Mouse (Mus musculus) forebrain, embryonic 14.5 days (tissue): ENCODE data around the gene Doc2a. TPM values are rescaled to one million over a fixed set of nuclear protein-coding genes. Genes with fewer than 3 reads are reported as not detected.
A peak's percentile ranks its signal among the peaks of the same experiment; 100 is the strongest.

ENCODE experiments used
- ATAC-seq: fragments of 200-750 bp; cut with Nextera tagmentation; 2 replicates; pipeline ENCODE4 v1.8.0; 2017; ENCODE audit warnings: mild to moderate bottlenecking, moderate library complexity
- DNase-seq: peaks from one replicate; pipeline ENCODE4 v3.0.0-alpha.2; 2015; ENCODE audit warnings: low spot score
- H3K27ac ChIP-seq: fragments of 300-500 bp; sonication (generic); 2 replicates; pipeline ENCODE4 v1.5.1; 2014; ENCODE audit warnings: low read depth, mild to moderate bottlenecking, control low read depth, low read length, moderate library complexity
- H3K27me3 ChIP-seq: fragments of 300-500 bp; sonication (generic); replicated peaks from 2 replicates; pipeline ENCODE4 v1.6.1; 2014; ENCODE audit warnings: low read length, control low read depth, mixed read lengths; ENCODE audit not compliant: control insufficient read depth, insufficient read depth
- H3K36me3 ChIP-seq: fragments of 300-500 bp; sonication (generic); 2 replicates; pipeline ENCODE4 v1.6.1; 2014; ENCODE audit warnings: low read length, control low read depth; ENCODE audit not compliant: control insufficient read depth, insufficient read depth
- H3K4me1 ChIP-seq: fragments of 300-500 bp; sonication (generic); 2 replicates; pipeline ENCODE4 v1.6.1; 2014; ENCODE audit warnings: antibody characterized with exemption, low read length, control low read depth; ENCODE audit not compliant: control insufficient read depth, insufficient read depth
- H3K4me2 ChIP-seq: fragments of 300-500 bp; sonication (generic); 2 replicates; pipeline ENCODE4 v1.6.1; 2014; ENCODE audit warnings: mild to moderate bottlenecking, control low read depth, low read length
- H3K4me3 ChIP-seq: fragments of 300-500 bp; sonication (generic); 2 replicates; pipeline ENCODE4 v1.5.1; 2014; ENCODE audit warnings: low read depth, low read length, control low read depth
- H3K9ac ChIP-seq: fragments of 300-500 bp; sonication (generic); 2 replicates; pipeline ENCODE4 v1.6.1; 2014; ENCODE audit warnings: mild to moderate bottlenecking, low read length, control low read depth, moderate library complexity
- H3K9me3 ChIP-seq: fragments of 300-500 bp; sonication (generic); replicated peaks from 2 replicates; pipeline ENCODE4 v1.6.1; 2016; ENCODE audit warnings: low read length, control low read depth, mixed read lengths; ENCODE audit not compliant: control insufficient read depth
- WGBS: fragments of 180-500 bp; shearing (Covaris S2); extraction: QIAGEN DNeasy Blood & Tissue Kit; methylation state at CpG from one replicate; pipeline ENCODE4 v1.1.7; 2014; 5-methylcytosine and 5-hydroxymethylcytosine counted together
- polyA plus RNA-seq: library from polyadenylated mRNA; unstranded; fragments of >200 nt; fragmentation: Nextera tagmentation; extraction: Ambion mirVana; gene quantifications from 2 replicates; pipeline ENCODE4 v1.2.1, GENCODE M21; 2014

Doc2a gene
- polyA plus RNA-seq, 1 experiment from 2014 or later = 4.9 TPM

GRCm38 (mm10) chr7:126856741-126857420, 9.7 kb downstream of the Doc2a start:
- H3K36me3 ChIP-seq = peaks cover 75% of the 10 kb centered on the region
- H3K27me3 ChIP-seq = no peaks in the 10 kb centered on the region
- 75% methylated on average over 9 of the region's 9 CpGs for WGBS
- no peak overlapping the region for H3K4me2 ChIP-seq
- H3K9ac ChIP-seq = no peak overlapping the region
- H3K27ac ChIP-seq = no peak overlapping the region
- no peak overlapping the region for H3K4me3 ChIP-seq
- peaks cover 4% of the 10 kb centered on the region; the same call in 1 of the 2 replicates for H3K4me1 ChIP-seq
- no peaks in the 10 kb centered on the region for H3K9me3 ChIP-seq
- DNase-seq (no peak), ATAC-seq (no peak)

GRCm38 (mm10) chr7:126860987-126861386, 13.8 kb downstream of the Doc2a start:
- H3K4me2 ChIP-seq = peak overlapping the region; percentile 82
- peak overlapping the region; percentile 59 for H3K4me3 ChIP-seq
- no peaks in the 10 kb centered on the region for H3K27me3 ChIP-seq
- H3K4me1 ChIP-seq = peaks cover 15% of the 10 kb centered on the region
- 74% methylated on average over 5 of the region's 5 CpGs for WGBS
- peak overlapping the region; percentile 72 for H3K9ac ChIP-seq
- no peak for ATAC-seq
- peaks cover 57% of the 10 kb centered on the region for H3K36me3 ChIP-seq
- H3K9me3 ChIP-seq = no peaks in the 10 kb centered on the region
- no peak for DNase-seq
- no peak overlapping the region for H3K27ac ChIP-seq

DNA sequence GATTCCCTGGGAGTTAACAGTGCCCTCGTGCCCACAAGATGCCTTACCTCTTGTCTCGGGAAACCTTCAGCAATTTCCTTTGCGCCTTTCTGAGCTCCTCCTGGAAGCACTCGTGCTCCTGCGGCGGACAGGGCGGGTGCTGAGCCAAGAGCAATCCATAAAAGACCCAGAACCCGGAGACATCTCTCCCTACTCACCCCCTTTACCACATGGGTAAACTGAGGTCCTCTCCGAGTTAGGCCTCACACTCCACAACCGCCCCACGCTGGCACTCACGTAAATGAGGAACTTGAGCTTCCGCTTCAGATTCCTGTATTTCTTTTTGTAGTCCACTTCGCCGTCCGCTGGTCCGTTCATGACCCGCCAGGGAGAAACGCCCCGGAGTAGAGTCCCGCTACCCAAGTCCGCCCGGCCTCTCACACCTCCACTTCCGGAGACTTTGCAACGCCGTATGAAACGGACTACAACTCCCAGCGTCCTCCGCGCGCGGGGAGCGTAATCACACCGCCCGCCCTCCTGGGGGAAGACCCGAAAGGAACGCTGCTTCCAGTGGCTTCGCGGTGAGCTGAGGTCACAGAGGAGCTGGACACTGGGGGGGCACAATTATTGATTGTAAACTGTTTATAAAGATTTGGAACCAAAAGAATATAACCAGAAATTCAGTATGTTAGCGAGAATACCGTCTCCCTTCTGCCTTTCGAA, 14.4 kb downstream of the Doc2a start, which contains the start of gene Hirip3:
Gene Hirip3, plus strand, starts transcription at position 544 of the 702 bp plus-strand sequence.
- WGBS = 3% methylated on average over 42 of the region's 42 CpGs

GRCm38 (mm10) chr7:126862147-126862784, 15.1 kb downstream of the Doc2a start, which contains the start of gene Ino80e:
Gene Ino80e, minus strand, starts transcription at chr7:126862377.
- Histone ChIP-seq H3K27me3 (no peaks in the 10 kb centered on the region), H3K9me3 (no peaks in the 10 kb centered on the region), H3K4me1 (peaks cover 15% of the 10 kb centered on the region), H3K27ac (peak within 1 kb of the TSS; percentile 74), H3K9ac (peak within 1 kb of the TSS; percentile 72), H3K36me3 (peaks cover 57% of the 10 kb centered on the region), H3K4me3 (peak within 1 kb of the TSS; percentile 59), H3K4me2 (peak within 1 kb of the TSS; percentile 82)
- DNase-seq (peak; percentile 99), ATAC-seq (peak; percentile 76)
- under 1% methylated on average over 41 of the region's 41 CpGs for WGBS

More for the DNA sequence above, 14.4 kb downstream of the Doc2a start, which contains the start of gene Hirip3:
- peak within 1 kb of the TSS; percentile 82 for H3K4me2 ChIP-seq
- H3K4me3 ChIP-seq = peak within 1 kb of the TSS; percentile 59
- H3K36me3 ChIP-seq = peaks cover 57% of the 10 kb centered on the region
- peak within 1 kb of the TSS; percentile 74 for H3K27ac ChIP-seq
- no peaks in the 10 kb centered on the region for H3K9me3 ChIP-seq
- H3K9ac ChIP-seq = peak within 1 kb of the TSS; percentile 72
- H3K4me1 ChIP-seq = peaks cover 15% of the 10 kb centered on the region
- DNase-seq = peak; percentile 97
- ATAC-seq = peak; percentile 94
- no peaks in the 10 kb centered on the region for H3K27me3 ChIP-seq

GRCm38 (mm10) chr7:126863791-126864190, 16.6 kb downstream of the Doc2a start:
- no peak for ATAC-seq
- no peak overlapping the region for H3K27ac ChIP-seq
- H3K9ac ChIP-seq = peak overlapping the region; percentile 72

GRCm38 (mm10) chr7:126867534-126867933, 20.3 kb downstream of the Doc2a start:
- H3K27ac ChIP-seq = no peak overlapping the region

More at GRCm38 (mm10) chr7:126863791-126864190, 16.6 kb downstream of the Doc2a start:
- H3K9me3 ChIP-seq = no peaks in the 10 kb centered on the region
- H3K27me3 ChIP-seq = no peaks in the 10 kb centered on the region
- 78% methylated on average over 6 of the region's 6 CpGs for WGBS
- DNase-seq = no peak
- peaks cover 15% of the 10 kb centered on the region for H3K4me1 ChIP-seq
- H3K4me3 ChIP-seq = peak overlapping the region; percentile 59
- H3K36me3 ChIP-seq = peaks cover 60% of the 10 kb centered on the region
- H3K4me2 ChIP-seq = peak overlapping the region; percentile 82

DNA sequence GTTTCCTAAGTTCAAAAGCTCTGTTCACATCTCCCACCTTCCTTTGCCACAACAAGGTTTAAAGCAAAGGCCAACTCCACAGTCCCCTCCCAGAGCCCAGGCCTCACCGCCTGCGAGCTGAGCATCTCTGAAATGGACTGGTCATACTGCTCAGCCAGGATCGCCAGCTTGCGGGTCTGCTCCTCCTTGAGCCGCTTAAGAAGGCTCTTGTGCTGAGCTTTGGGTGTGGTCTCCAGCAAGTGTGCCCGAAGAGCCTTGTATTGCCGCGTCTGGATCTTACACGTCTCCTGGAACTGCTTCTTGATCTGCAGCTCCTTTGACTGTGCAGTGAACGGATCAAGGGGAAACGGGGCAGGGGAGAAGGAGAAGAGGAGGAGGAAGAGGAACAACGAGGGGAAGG, 20.8 kb downstream of the Doc2a start:
- Histone ChIP-seq H3K4me1 (peaks cover 7% of the 10 kb centered on the region; the same call in 1 of the 2 replicates), H3K27me3 (no peaks in the 10 kb centered on the region), H3K27ac (no peak overlapping the region), H3K36me3 (peaks cover 93% of the 10 kb centered on the region), H3K9ac (no peak overlapping the region), H3K4me3 (no peak overlapping the region), H3K9me3 (no peaks in the 10 kb centered on the region), H3K4me2 (no peak overlapping the region)
- no peak for DNase-seq
- ATAC-seq = no peak
- WGBS = 86% methylated on average over 12 of the region's 12 CpGs

More at GRCm38 (mm10) chr7:126867534-126867933, 20.3 kb downstream of the Doc2a start:
- 82% methylated on average over 2 of the region's 2 CpGs for WGBS
- Histone ChIP-seq H3K9me3 (no peaks in the 10 kb centered on the region), H3K9ac (no peak overlapping the region), H3K4me1 (peaks cover 11% of the 10 kb centered on the region; the same call in 1 of the 2 replicates), H3K4me3 (no peak overlapping the region), H3K36me3 (peaks cover 88% of the 10 kb centered on the region), H3K4me2 (no peak overlapping the region), H3K27me3 (no peaks in the 10 kb centered on the region)
- ATAC-seq = no peak
- DNase-seq = no peak

- 91% methylated on average over 23 of the region's 23 CpGs for WGBS
- Histone ChIP-seq H3K9ac (no peak overlapping the region), H3K4me3 (no peak overlapping the region), H3K27me3 (no peaks in the 10 kb centered on the region), H3K4me2 (no peak overlapping the region), H3K4me1 (no peaks in the 10 kb centered on the region), H3K36me3 (peaks cover 100% of the 10 kb centered on the region), H3K27ac (no peak overlapping the region), H3K9me3 (no peaks in the 10 kb centered on the region)
- DNase-seq (no peak), ATAC-seq (no peak)
Observed at GRCm38 (mm10) chr7:126869780-126870519, 22.7 kb downstream of the Doc2a start.
